Mouse (Mus musculus): ENCODE measurements around the gene Trpm5. TPM values are rescaled to one million over a fixed set of nuclear protein-coding genes. Genes with fewer than 3 reads are reported as not detected.

The Trpm5 gene
- polyA plus RNA-seq, 1 experiment from 2014 or later, result 0.42 TPM

- Histone ChIP-seq H3K36me3 (replicated peaks; ENCODE audit: insufficient read depth, low read length) (no peaks in the 10 kb centered on the region), H3K27me3 (ENCODE audit: insufficient read depth, low read length) (no peaks in the 10 kb centered on the region), H3K27ac (ENCODE audit: low read depth) (no peak overlapping the region), H3K4me3 (ENCODE audit: low read depth, low read length) (no peak overlapping the region), H3K9ac (replicated peaks) (no peak overlapping the region), H3K9me3 (ENCODE audit: low read length) (no peaks in the 10 kb centered on the region), H3K4me1 (ENCODE audit: insufficient read depth) (no peaks in the 10 kb centered on the region), H3K4me2 (ENCODE audit: low read depth, low read length) (no peak overlapping the region)
- ATAC-seq, result no peak
- TF ChIP-seq EP300 (IDR thresholded peaks at IDR 0.05; ENCODE audit: low read depth) (no peak), CTCF (IDR thresholded peaks at IDR 0.05; ENCODE audit: low read depth) (no peak)
- DNase-seq, result no peak
- whole genome bisulfite sequencing (ENCODE audit: insufficient replicate concordance), result 67% methylated on average over 5 of the region's 5 CpGs
These were observed 38.4 kb upstream of the Trpm5 start for GRCm38 (mm10) chr7:143132815-143133214.

- H3K27me3 ChIP-seq (ENCODE audit: insufficient read depth, low read length), result no peaks in the 10 kb centered on the region
- H3K9me3 ChIP-seq (ENCODE audit: low read length), result no peaks in the 10 kb centered on the region
- no peak overlapping the region for H3K4me3 ChIP-seq (ENCODE audit: low read depth, low read length)
- H3K4me1 ChIP-seq (ENCODE audit: insufficient read depth), result 0 out of 2 replicates have a peak, but pooled peaks cover 4% of the 10 kb centered on the region
- no peak for TF ChIP-seq EP300 (IDR thresholded peaks at IDR 0.05; ENCODE audit: low read depth)
- no peak for TF ChIP-seq CTCF (IDR thresholded peaks at IDR 0.05; ENCODE audit: low read depth)
- 72% methylated on average over 3 of the region's 3 CpGs for WGBS (ENCODE audit: insufficient replicate concordance)
- no peak overlapping the region for H3K27ac ChIP-seq (ENCODE audit: low read depth)
- ATAC-seq (no peak), DNase-seq (no peak)
- H3K36me3 ChIP-seq (replicated peaks; ENCODE audit: insufficient read depth, low read length), result no peaks in the 10 kb centered on the region
- no peak overlapping the region for H3K4me2 ChIP-seq (ENCODE audit: low read depth, low read length)
- H3K9ac ChIP-seq (replicated peaks), result no peak overlapping the region
These were observed 30.5 kb upstream of the Trpm5 start for GRCm38 (mm10) chr7:143124902-143125301.

GRCm38 (mm10) chr7:143123876-143124669 is 29.6 kb upstream of the Trpm5 start:
- no peak for ATAC-seq
- DNase-seq, result no peak
- H3K4me1 ChIP-seq (ENCODE audit: insufficient read depth), result 0 out of 2 replicates have a peak, but pooled peaks cover 4% of the 10 kb centered on the region

GRCm38 (mm10) chr7:143122191-143122590 is 27.7 kb upstream of the Trpm5 start:
- TF ChIP-seq EP300 (IDR thresholded peaks at IDR 0.05; ENCODE audit: low read depth) (no peak), CTCF (IDR thresholded peaks at IDR 0.05; ENCODE audit: low read depth) (no peak)
- Histone ChIP-seq H3K9ac (replicated peaks) (no peak overlapping the region), H3K4me2 (ENCODE audit: low read depth, low read length) (no peak overlapping the region), H3K27me3 (ENCODE audit: insufficient read depth, low read length) (no peaks in the 10 kb centered on the region), H3K4me3 (ENCODE audit: low read depth, low read length) (no peak overlapping the region), H3K4me1 (ENCODE audit: insufficient read depth) (0 out of 2 replicates have a peak, but pooled peaks cover 4% of the 10 kb centered on the region), H3K36me3 (replicated peaks; ENCODE audit: insufficient read depth, low read length) (no peaks in the 10 kb centered on the region), H3K27ac (ENCODE audit: low read depth) (no peak overlapping the region), H3K9me3 (ENCODE audit: low read length) (no peaks in the 10 kb centered on the region)
- WGBS (ENCODE audit: insufficient replicate concordance), result 57% methylated on average over 5 of the region's 5 CpGs
- DNase-seq (no peak), ATAC-seq (peak; percentile 35; the same call in 1 of the 2 replicates)

More at GRCm38 (mm10) chr7:143123876-143124669, 29.6 kb upstream of the Trpm5 start:
- H3K36me3 ChIP-seq (replicated peaks; ENCODE audit: insufficient read depth, low read length), result no peaks in the 10 kb centered on the region
- H3K27me3 ChIP-seq (ENCODE audit: insufficient read depth, low read length), result no peaks in the 10 kb centered on the region
- no peak overlapping the region for H3K27ac ChIP-seq (ENCODE audit: low read depth)
- H3K4me3 ChIP-seq (ENCODE audit: low read depth, low read length), result no peak overlapping the region
- TF ChIP-seq CTCF (IDR thresholded peaks at IDR 0.05; ENCODE audit: low read depth), result no peak
- TF ChIP-seq EP300 (IDR thresholded peaks at IDR 0.05; ENCODE audit: low read depth), result no peak
- no peak overlapping the region for H3K9ac ChIP-seq (replicated peaks)
- no peaks in the 10 kb centered on the region for H3K9me3 ChIP-seq (ENCODE audit: low read length)
- no peak overlapping the region for H3K4me2 ChIP-seq (ENCODE audit: low read depth, low read length)
- WGBS (ENCODE audit: insufficient replicate concordance), result 46% methylated on average over 6 of the region's 6 CpGs

- no peaks in the 10 kb centered on the region for H3K27me3 ChIP-seq (ENCODE audit: insufficient read depth, low read length)
- no peak overlapping the region for H3K4me3 ChIP-seq (ENCODE audit: low read depth, low read length)
- no peak overlapping the region for H3K4me2 ChIP-seq (ENCODE audit: low read depth, low read length)
- ATAC-seq (peak; percentile 15; the same call in 1 of the 2 replicates), DNase-seq (no peak)
- 47% methylated on average over 3 of the region's 3 CpGs for WGBS (ENCODE audit: insufficient replicate concordance)
- H3K27ac ChIP-seq (ENCODE audit: low read depth), result peak overlapping the region; percentile 44; the same call in 1 of the 2 replicates
- TF ChIP-seq CTCF (IDR thresholded peaks at IDR 0.05; ENCODE audit: low read depth) (no peak), EP300 (IDR thresholded peaks at IDR 0.05; ENCODE audit: low read depth) (no peak)
- peaks cover 1% of the 10 kb centered on the region; the same call in 1 of the 2 replicates for H3K9me3 ChIP-seq (ENCODE audit: low read length)
- no peaks in the 10 kb centered on the region for H3K36me3 ChIP-seq (replicated peaks; ENCODE audit: insufficient read depth, low read length)
- 0 out of 2 replicates have a peak, but pooled peaks cover 4% of the 10 kb centered on the region for H3K4me1 ChIP-seq (ENCODE audit: insufficient read depth)
- H3K9ac ChIP-seq (replicated peaks), result no peak overlapping the region
These were observed 25.4 kb upstream of the Trpm5 start for GRCm38 (mm10) chr7:143119826-143120225.

GRCm38 (mm10) chr7:143119407-143119806 is 25.0 kb upstream of the Trpm5 start:
- 0 out of 2 replicates have a peak, but pooled peaks cover 4% of the 10 kb centered on the region for H3K4me1 ChIP-seq (ENCODE audit: insufficient read depth)
- 38% methylated on average over 1 of the region's 1 CpGs for WGBS (ENCODE audit: insufficient replicate concordance)
- no peak overlapping the region for H3K4me3 ChIP-seq (ENCODE audit: low read depth, low read length)
- DNase-seq, result no peak
- H3K27me3 ChIP-seq (ENCODE audit: insufficient read depth, low read length), result no peaks in the 10 kb centered on the region
- ATAC-seq, result no peak
- no peaks in the 10 kb centered on the region for H3K36me3 ChIP-seq (replicated peaks; ENCODE audit: insufficient read depth, low read length)
- H3K4me2 ChIP-seq (ENCODE audit: low read depth, low read length), result no peak overlapping the region
- H3K27ac ChIP-seq (ENCODE audit: low read depth), result 0 out of 2 replicates have a peak overlapping the region, but pooled peaks have one; percentile 44
- TF ChIP-seq CTCF (IDR thresholded peaks at IDR 0.05; ENCODE audit: low read depth) (no peak), EP300 (IDR thresholded peaks at IDR 0.05; ENCODE audit: low read depth) (no peak)
- H3K9me3 ChIP-seq (ENCODE audit: low read length), result peaks cover 2% of the 10 kb centered on the region; the same call in 1 of the 2 replicates
- H3K9ac ChIP-seq (replicated peaks), result no peak overlapping the region

Data from liver, postnatal 0 days (tissue).